Mouse (Mus musculus): ENCODE results near the gene Nexn. TPM values are rescaled to one million over a fixed set of nuclear protein-coding genes. Genes with fewer than 3 reads are reported as not detected.
A peak's percentile ranks its signal among the peaks of the same experiment; 100 is the strongest.

The Nexn gene
- polyA plus RNA-seq, 1 experiment from 2014 or later: 1.6 TPM

DNA sequence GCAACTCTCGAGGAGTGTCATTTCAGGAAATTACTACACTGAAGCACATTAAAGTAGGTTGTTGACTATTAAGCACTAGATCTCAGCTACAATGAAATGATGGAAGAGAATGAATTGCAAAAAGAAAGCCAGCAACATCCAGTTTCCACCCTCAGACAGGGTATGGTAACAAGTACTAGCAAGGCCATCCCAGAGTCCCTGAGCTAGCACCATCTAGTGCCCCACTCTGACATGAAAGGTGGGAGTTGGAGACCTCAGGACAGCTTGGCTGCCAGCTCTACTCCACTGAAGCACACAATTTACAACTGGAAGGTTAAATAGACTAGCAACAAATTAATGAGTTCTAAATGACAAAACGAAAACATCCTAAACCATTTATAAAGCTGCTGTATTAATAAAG, 11.8 kb upstream of the Nexn start:
- Histone ChIP-seq H3K36me3 (peaks cover 9% of the 10 kb centered on the region), H3K4me3 (replicated peaks) (no peak overlapping the region), H3K9ac (no peak overlapping the region), H3K27me3 (no peaks in the 10 kb centered on the region), H3K4me2 (no peak overlapping the region), H3K4me1 (replicated peaks) (peaks cover 6% of the 10 kb centered on the region; the same call in 1 of the 2 replicates), H3K9me3 (replicated peaks) (no peaks in the 10 kb centered on the region), H3K27ac (no peak overlapping the region)
- no peak for ATAC-seq (ENCODE audit: low read depth)
- WGBS (ENCODE audit: insufficient replicate concordance): 69% methylated on average over 2 of the region's 2 CpGs
- DNase-seq: no peak

GRCm38 (mm10) chr3:152276935-152277334, 10.8 kb upstream of the Nexn start:
- H3K27ac ChIP-seq: no peak overlapping the region
- H3K9me3 ChIP-seq (replicated peaks): no peaks in the 10 kb centered on the region
- H3K27me3 ChIP-seq: no peaks in the 10 kb centered on the region
- no peak overlapping the region for H3K4me2 ChIP-seq
- H3K36me3 ChIP-seq: peaks cover 5% of the 10 kb centered on the region
- no peak overlapping the region for H3K4me3 ChIP-seq (replicated peaks)
- 74% methylated on average over 3 of the region's 3 CpGs for WGBS (ENCODE audit: insufficient replicate concordance)
- H3K9ac ChIP-seq: no peak overlapping the region
- no peaks in the 10 kb centered on the region for H3K4me1 ChIP-seq (replicated peaks)
- ATAC-seq (ENCODE audit: low read depth): no peak
- DNase-seq: no peak

DNA sequence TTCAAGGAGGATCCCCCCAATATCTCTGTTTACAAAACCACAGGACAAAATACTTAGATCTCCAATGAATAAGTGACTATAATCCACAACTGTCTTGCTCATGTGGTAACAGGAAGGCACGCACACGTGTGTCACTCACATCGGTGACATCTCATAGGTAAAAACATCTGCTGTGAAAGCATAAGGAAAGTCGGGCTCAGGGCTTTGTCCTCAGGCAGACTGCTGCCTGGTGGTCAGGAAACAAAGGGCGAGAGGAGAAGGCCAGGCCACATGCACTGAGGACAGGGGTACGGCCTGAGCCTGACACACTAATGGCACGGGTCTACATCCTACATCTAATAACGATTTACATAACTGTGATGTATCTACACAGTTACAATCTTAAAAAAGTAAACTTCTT, 8.9 kb upstream of the Nexn start:
- H3K4me1 ChIP-seq (replicated peaks): no peaks in the 10 kb centered on the region
- H3K9me3 ChIP-seq (replicated peaks): no peaks in the 10 kb centered on the region
- no peak overlapping the region for H3K4me2 ChIP-seq
- no peaks in the 10 kb centered on the region for H3K27me3 ChIP-seq
- H3K9ac ChIP-seq: no peak overlapping the region
- 75% methylated on average over 8 of the region's 8 CpGs for WGBS (ENCODE audit: insufficient replicate concordance)
- no peak overlapping the region for H3K4me3 ChIP-seq (replicated peaks)
- H3K27ac ChIP-seq: no peak overlapping the region
- DNase-seq: no peak
- ATAC-seq (ENCODE audit: low read depth): no peak
- H3K36me3 ChIP-seq: peaks cover 5% of the 10 kb centered on the region

DNA sequence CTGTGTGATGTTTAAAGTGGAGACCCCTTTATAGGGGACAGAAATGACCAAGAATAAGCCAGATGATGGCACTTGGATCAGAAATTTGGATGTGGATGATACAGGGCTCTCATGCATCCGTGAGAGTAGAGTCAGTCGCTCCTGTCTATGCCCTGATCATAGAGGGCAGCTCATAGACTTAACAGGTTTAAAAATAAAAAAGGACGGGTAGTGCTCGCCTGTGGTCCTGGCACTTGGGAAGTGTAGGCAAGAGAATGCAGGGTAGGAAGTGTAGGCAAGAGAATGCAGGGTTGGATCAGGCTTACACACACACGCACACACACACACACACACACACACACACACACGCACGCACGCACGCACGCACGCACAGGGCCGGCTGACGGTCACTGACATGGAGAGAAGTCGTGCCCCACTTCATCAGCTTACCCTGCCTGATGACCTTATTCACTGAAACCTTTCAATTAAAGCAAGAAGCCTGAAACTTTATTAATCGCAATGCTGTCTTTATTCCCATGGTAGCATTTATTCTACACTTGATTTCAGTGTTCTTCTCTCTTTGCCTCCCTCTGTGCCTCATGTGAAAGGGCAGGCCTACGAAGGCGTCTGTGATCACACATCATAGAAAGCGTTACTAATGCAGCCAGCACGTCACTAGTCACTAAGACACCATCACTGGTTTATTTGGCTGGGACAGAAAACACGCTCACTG, 7.0 kb upstream of the Nexn start:
- DNase-seq (no peak), ATAC-seq (ENCODE audit: low read depth) (no peak)
- no peaks in the 10 kb centered on the region for H3K4me1 ChIP-seq (replicated peaks)
- H3K4me2 ChIP-seq: no peak overlapping the region
- no peak overlapping the region for H3K9ac ChIP-seq
- H3K36me3 ChIP-seq: peaks cover 5% of the 10 kb centered on the region
- WGBS (ENCODE audit: insufficient replicate concordance): 84% methylated on average over 20 of the region's 20 CpGs
- H3K27me3 ChIP-seq: peaks cover 11% of the 10 kb centered on the region
- H3K9me3 ChIP-seq (replicated peaks): no peaks in the 10 kb centered on the region
- no peak overlapping the region for H3K27ac ChIP-seq
- no peak overlapping the region for H3K4me3 ChIP-seq (replicated peaks)

DNA sequence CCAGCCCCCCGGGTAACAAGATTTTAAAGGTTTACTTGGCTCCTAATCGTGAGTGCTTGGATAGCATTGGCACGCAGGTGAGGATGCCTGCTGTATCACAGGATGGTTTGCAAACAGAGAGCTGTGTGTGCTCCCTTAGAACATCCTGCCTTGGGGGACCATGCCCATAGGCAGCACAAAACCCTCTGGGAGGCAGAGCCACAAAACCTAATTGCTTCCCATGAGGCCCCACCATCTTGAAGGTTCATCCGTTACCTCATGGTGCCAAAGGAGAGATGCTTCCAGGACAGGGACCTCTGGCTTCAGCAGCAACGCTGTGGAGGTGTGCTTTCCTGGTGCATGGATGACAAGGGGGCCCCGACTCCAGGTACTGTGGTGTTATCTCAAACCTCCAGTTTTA, 5.7 kb upstream of the Nexn start:
- 77% methylated on average over 6 of the region's 6 CpGs for WGBS (ENCODE audit: insufficient replicate concordance)
- Histone ChIP-seq H3K9ac (no peak overlapping the region), H3K27ac (no peak overlapping the region), H3K4me3 (replicated peaks) (no peak overlapping the region), H3K4me1 (replicated peaks) (no peaks in the 10 kb centered on the region), H3K27me3 (peaks cover 23% of the 10 kb centered on the region), H3K36me3 (peaks cover 5% of the 10 kb centered on the region), H3K4me2 (no peak overlapping the region), H3K9me3 (replicated peaks) (no peaks in the 10 kb centered on the region)
- no peak for ATAC-seq (ENCODE audit: low read depth)
- no peak for DNase-seq

GRCm38 (mm10) chr3:152271071-152271710, 5.0 kb upstream of the Nexn start:
- peaks cover 30% of the 10 kb centered on the region for H3K27me3 ChIP-seq
- no peaks in the 10 kb centered on the region for H3K9me3 ChIP-seq (replicated peaks)
- H3K4me3 ChIP-seq (replicated peaks): no peak overlapping the region
- no peak for DNase-seq
- no peak overlapping the region for H3K27ac ChIP-seq
- H3K4me1 ChIP-seq (replicated peaks): no peaks in the 10 kb centered on the region; the same call in 1 of the 2 replicates
- no peak overlapping the region for H3K4me2 ChIP-seq
- WGBS (ENCODE audit: insufficient replicate concordance): 75% methylated on average over 10 of the region's 10 CpGs
- peaks cover under 1% of the 10 kb centered on the region; the same call in 1 of the 2 replicates for H3K36me3 ChIP-seq
- H3K9ac ChIP-seq: no peak overlapping the region
- no peak for ATAC-seq (ENCODE audit: low read depth)

- no peaks in the 10 kb centered on the region for H3K9me3 ChIP-seq (replicated peaks)
- H3K27me3 ChIP-seq: peaks cover 61% of the 10 kb centered on the region
- H3K36me3 ChIP-seq: no peaks in the 10 kb centered on the region
- no peak overlapping the region for H3K27ac ChIP-seq
- WGBS (ENCODE audit: insufficient replicate concordance): 82% methylated on average over 14 of the region's 14 CpGs
- ATAC-seq (ENCODE audit: low read depth) (no peak), DNase-seq (no peak)
- H3K4me1 ChIP-seq (replicated peaks): peaks cover 20% of the 10 kb centered on the region
- no peak overlapping the region for H3K4me2 ChIP-seq
- H3K9ac ChIP-seq: no peak overlapping the region
- H3K4me3 ChIP-seq (replicated peaks): no peak overlapping the region
These were observed 1.9 kb upstream of the Nexn start for GRCm38 (mm10) chr3:152268099-152268498.

DNA sequence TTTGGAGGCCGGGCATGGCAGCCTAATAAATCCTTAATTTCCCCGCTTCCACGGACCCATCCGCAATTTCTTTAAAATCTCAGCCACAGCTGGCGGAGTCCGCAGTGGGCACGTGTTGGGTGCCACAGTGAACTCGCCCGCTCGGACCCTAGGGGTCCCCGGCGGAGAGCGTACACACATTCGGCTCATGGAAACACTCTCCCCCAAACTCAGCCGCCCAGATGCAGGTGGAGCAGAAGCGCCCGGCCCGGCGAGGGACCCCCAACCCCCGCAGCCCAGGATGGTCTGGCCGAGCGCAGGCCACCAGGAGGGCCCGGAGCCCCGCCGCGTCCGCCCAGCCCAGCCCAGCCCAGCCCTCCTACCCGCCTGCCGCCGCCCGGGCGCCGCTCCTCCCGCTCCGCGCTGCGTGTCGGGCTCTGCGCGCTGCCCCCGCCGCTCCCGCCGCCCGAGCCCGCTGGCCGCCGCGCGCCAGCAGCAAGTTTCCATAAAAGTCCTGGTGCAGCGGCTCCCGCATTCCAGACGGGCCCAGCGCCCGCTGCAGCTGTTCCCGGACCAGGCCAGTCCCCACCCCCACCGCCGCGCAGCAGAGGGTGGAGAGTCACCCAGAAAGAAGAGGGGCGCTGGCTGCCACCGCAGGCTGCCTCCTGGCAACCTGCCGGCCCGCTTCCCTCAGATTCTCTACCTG, 657 bp downstream of the Nexn start:
- WGBS (ENCODE audit: insufficient replicate concordance): 1% methylated on average over 62 of the region's 63 CpGs
- Histone ChIP-seq H3K9ac (peak overlapping the region; percentile 69), H3K4me1 (replicated peaks) (peaks cover 32% of the 10 kb centered on the region), H3K4me3 (replicated peaks) (peak overlapping the region; percentile 62), H3K9me3 (replicated peaks) (no peaks in the 10 kb centered on the region), H3K36me3 (no peaks in the 10 kb centered on the region), H3K4me2 (peak overlapping the region; percentile 84), H3K27me3 (peaks cover 83% of the 10 kb centered on the region), H3K27ac (no peak overlapping the region)
- DNase-seq: no peak
- peak; percentile 66 for ATAC-seq (ENCODE audit: low read depth)

- H3K4me2 ChIP-seq: peak overlapping the region; percentile 84
- H3K36me3 ChIP-seq: no peaks in the 10 kb centered on the region
- DNase-seq: no peak
- peak overlapping the region; percentile 62; the same call in 1 of the 2 replicates for H3K4me3 ChIP-seq (replicated peaks)
- peaks cover 32% of the 10 kb centered on the region for H3K4me1 ChIP-seq (replicated peaks)
- H3K27me3 ChIP-seq: peaks cover 90% of the 10 kb centered on the region
- 39% methylated on average over 12 of the region's 12 CpGs for WGBS (ENCODE audit: insufficient replicate concordance)
- no peaks in the 10 kb centered on the region for H3K9me3 ChIP-seq (replicated peaks)
- H3K9ac ChIP-seq: no peak overlapping the region
- no peak overlapping the region for H3K27ac ChIP-seq
- no peak for ATAC-seq (ENCODE audit: low read depth)
These were observed 1.3 kb downstream of the Nexn start for GRCm38 (mm10) chr3:152264830-152265229.

DNA sequence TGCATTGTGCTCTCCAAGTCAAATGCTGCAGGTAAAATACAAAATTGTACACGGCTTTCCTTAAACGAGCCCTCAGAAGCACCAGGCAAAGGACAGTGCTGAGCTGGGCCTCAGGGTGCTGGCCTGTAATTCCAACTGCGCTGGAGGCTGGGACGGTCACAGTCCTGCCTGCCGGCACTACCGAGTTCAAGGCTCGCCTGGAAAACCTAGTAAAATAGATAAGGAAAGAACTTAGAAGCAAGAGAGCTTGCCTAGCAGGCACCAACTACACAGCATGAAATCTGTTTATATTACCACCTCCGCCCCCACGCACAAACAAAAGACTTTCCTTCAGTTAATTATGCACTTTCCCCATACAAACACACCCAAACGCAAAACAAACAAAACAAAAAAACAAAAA, 1.8 kb downstream of the Nexn start:
- Histone ChIP-seq H3K4me2 (no peak overlapping the region), H3K4me3 (replicated peaks) (no peak overlapping the region), H3K4me1 (replicated peaks) (peaks cover 32% of the 10 kb centered on the region), H3K9ac (no peak overlapping the region), H3K27me3 (peaks cover 88% of the 10 kb centered on the region), H3K36me3 (no peaks in the 10 kb centered on the region), H3K27ac (no peak overlapping the region), H3K9me3 (replicated peaks) (no peaks in the 10 kb centered on the region)
- WGBS (ENCODE audit: insufficient replicate concordance): 51% methylated on average over 10 of the region's 10 CpGs
- DNase-seq (no peak), ATAC-seq (ENCODE audit: low read depth) (no peak)

- Histone ChIP-seq H3K4me2 (peak overlapping the region; percentile 7), H3K4me1 (replicated peaks) (peaks cover 32% of the 10 kb centered on the region), H3K9me3 (replicated peaks) (no peaks in the 10 kb centered on the region), H3K4me3 (replicated peaks) (no peak overlapping the region), H3K9ac (no peak overlapping the region), H3K36me3 (no peaks in the 10 kb centered on the region), H3K27ac (no peak overlapping the region), H3K27me3 (peaks cover 68% of the 10 kb centered on the region)
- ATAC-seq (ENCODE audit: low read depth): no peak
- no peak for DNase-seq
- 7% methylated on average over 8 of the region's 8 CpGs for WGBS (ENCODE audit: insufficient replicate concordance)
These were observed 4.2 kb downstream of the Nexn start for GRCm38 (mm10) chr3:152261948-152262347.
